Mouse (Mus musculus): ENCODE results near the gene Ankar. TPM values are rescaled to one million over a fixed set of nuclear protein-coding genes. Genes with fewer than 3 reads are reported as not detected.

The Ankar gene
- total RNA-seq (2021) = not detected

GRCm38 (mm10) chr1:72700479-72700878, at the start of gene Ankar:
Ankar (minus strand) TSS chr1:72700579.
- DNase-seq (ENCODE audit: low spot score in 2 of 2) = no peak
- intact Hi-C loops (cut with DNase I) = no loop called here

DNA sequence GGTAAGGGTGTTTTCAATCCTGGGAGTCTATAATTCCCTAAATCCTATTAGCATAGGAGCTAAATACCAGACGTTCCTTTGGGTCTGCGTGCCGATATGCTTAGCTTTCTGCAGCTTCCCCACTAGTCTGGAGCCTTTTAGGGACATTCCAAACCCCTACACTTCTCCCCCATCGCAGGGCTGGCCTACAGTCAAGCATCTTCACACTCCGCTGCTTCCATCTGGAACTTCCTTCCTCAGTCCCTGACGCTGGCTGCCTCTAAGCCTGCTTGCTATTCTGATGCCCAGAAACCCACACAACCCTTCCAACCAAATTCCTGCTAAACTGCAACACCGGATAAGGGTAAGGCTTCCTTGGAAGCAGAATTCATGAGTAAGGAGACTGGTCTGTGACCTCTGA, 46.0 kb upstream of the Ankar start:
- intact Hi-C loops (cut with DNase I) = loop anchor here (2.0 kb wide), 1 partner anchor 80 kb away; no protein-coding TSS in a partner anchor
- peak; percentile 54 to 95 for DNase-seq (ENCODE audit: low spot score in 2 of 2)

DNA sequence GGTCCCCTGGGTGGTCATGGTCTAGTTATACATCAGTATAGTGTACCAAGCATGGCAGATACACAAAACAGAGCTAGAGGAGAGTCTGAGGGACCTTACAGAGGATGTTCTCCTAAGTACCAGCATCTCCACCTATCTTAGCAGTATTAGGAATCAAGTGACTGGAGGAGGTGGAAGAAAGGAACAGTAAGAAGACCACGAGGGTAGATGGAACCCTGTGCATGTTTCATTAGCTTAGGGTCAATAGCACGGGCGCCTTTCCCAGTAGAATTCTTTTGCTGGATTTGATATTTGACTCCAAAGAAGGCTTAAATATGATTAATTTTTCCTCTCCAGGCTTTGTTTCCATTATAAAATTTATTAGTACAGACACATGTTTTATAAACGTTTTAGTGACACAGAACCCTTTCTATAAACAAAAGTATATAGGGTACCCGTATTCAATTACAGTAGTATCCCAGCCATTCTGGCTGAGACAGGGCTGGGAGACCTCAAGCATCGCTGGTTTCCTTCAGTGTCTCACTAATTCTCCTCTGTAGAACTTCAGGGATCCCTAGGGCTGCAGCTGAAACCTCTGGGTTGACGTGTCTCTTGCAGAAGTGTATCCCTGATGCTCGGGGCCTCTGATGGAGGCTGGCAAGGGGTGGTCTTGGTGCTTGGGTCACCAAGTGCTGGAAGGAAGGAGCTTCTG, 44.6 kb upstream of the Ankar start:
- no peak for DNase-seq (ENCODE audit: low spot score in 2 of 2)
- intact Hi-C loops (cut with DNase I) = no loop called here

GRCm38 (mm10) chr1:72741406-72741805, 41.0 kb upstream of the Ankar start:
- no peak for DNase-seq (ENCODE audit: low spot score in 2 of 2)
- intact Hi-C loops (cut with DNase I) = no loop called here

DNA sequence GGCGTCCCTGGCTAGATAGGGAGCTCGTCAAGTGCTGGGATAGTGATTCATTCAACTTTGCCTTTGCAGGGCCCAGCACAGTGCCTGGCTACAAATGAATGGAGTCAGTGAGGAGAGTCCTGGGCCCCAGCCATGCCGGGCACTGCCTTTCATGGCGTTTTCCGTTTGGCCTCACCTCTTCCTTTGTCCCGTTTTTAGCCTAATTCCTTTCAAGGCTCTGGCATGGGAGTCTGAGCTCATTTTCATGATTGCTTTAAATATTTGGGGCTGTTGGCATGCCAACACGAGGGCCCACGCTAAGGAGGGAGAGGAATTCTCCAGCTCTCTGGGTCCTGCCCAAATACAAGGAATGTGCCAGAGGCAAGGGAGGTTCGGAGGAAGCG, 39.3 kb upstream of the Ankar start:
- DNase-seq (ENCODE audit: low spot score in 2 of 2) = peak; percentile 35 to 70
- intact Hi-C loops (cut with DNase I) = no loop called here

DNA sequence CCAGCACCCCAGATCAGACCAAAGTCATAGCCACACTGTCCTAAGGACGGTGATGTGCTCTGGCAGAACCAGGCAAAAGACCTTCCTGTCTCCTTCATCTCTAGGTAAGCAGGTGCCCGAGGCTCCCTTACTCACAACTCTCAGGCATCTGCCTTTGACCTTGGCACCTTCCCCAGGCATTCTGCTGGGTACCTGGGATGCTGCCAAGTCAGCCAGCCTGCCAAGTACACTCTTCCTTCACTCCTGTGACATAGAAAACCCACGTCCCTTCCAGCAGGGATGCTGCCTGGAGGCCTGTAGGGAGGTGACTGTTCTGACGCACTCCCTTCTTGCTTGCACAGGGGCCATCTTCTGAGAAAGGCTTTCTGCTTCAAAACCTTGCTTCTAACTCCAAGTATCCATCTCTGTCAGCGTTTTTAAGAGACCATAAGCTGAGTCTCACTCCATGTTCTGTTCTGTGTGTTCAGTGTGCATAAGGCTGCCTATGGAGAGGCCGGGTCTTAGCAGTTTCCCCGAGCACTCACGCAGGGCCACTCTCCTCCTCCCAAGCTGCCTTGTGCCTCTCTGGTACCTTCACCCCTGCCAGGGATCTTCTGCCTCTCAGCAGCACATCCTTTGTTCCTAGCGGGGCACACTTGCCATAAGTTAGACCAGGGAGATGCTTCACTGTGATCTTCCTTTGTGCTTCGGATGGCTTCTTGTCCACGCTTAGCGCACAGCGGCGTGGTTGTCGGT, 38.7 kb upstream of the Ankar start:
- intact Hi-C loops (cut with DNase I) = no loop called here
- no peak for DNase-seq (ENCODE audit: low spot score in 2 of 2)

DNA sequence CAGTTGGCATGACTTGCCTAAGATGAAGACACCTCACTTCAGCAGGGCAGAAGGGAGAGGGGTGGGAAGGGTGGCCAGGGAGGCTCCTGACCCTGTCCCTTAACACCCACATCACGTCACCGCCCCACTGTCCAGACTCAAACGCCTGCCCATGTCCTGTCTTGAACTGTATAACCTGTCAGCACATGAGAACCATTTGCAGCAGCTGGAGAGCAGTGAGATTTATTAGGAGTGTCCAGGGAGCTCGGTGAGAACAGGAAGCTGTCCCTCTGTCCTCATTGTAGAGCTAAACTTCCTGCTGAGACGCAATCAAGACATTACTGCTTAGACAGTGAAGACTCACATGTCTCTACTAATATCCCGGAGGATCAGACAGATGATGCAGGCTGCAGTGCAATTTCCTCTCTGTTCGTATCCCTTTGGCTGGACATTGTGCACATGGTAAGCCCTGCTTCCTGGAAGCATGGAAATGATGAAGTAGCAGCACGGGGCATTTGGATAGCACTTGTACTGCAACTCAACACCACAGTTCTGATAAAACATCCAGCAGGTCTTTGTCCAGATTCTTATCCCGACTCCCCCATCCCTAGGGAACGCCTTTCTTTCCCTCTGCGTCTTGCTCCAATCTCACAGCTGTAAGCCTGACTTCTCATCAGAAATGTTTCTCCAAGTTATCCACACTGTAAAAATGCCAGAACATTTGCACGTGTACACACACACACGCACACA, 36.2 kb upstream of the Ankar start:
- intact Hi-C loops (cut with DNase I) = no loop called here
- DNase-seq (ENCODE audit: low spot score in 2 of 2) = no peak

GRCm38 (mm10) chr1:72733191-72733691, 32.9 kb upstream of the Ankar start:
- DNase-seq (ENCODE audit: low spot score in 2 of 2) = no peak
- intact Hi-C loops (cut with DNase I) = no loop called here

- intact Hi-C loops (cut with DNase I) = no loop called here
Measured at GRCm38 (mm10) chr1:72730126-72730525, 29.7 kb upstream of the Ankar start.

DNA sequence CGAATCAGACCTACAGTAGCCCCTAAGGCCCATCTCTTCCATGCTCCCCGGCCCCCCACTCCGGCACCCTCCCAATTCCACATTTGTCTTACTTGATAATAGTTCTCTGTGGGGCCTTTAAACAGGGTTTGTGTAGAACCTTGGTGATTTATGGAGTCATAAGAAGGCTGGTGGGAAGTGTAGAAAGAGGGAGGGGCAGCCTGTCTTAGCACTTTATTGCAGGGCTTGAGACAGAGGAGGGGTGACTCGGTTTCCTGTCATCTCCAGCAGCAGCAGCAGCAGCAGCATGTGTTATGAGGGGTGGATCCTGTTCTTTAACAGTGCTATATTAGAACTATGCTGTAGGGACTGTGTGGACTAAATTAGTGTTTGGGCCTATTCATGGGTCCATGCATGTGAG, 28.4 kb upstream of the Ankar start:
- no peak for DNase-seq (ENCODE audit: low spot score in 2 of 2)
- intact Hi-C loops (cut with DNase I) = no loop called here

More at GRCm38 (mm10) chr1:72730126-72730525, 29.7 kb upstream of the Ankar start:
- no peak for DNase-seq (ENCODE audit: low spot score in 2 of 2)

GRCm38 (mm10) chr1:72725941-72726340, 25.6 kb upstream of the Ankar start:
- intact Hi-C loops (cut with DNase I) = no loop called here
- no peak for DNase-seq (ENCODE audit: low spot score in 2 of 2)

- DNase-seq (ENCODE audit: low spot score in 2 of 2) = no peak
- intact Hi-C loops (cut with DNase I) = no loop called here
Measured at GRCm38 (mm10) chr1:72724354-72724753, 24.0 kb upstream of the Ankar start.

DNA sequence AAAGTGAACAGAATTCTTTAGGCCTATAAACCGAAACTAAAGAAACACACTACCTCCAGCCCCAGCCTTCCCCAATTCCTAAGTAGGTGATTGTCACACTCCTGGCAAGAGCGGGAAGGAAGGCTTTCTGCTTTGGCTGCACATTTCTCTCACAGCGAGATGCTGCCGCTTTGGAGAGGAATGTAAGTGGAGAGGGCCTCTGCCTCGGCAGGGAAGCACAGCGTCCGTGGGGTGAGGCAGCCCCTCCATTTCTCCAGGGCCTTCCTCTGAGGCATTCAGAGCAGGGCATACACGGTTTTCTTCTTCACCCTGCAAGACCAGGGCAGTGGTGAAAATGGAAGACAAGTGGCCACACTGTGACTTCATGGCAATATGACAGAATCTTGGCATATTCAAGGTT, 22.3 kb upstream of the Ankar start:
- intact Hi-C loops (cut with DNase I) = no loop called here
- no peak for DNase-seq (ENCODE audit: low spot score in 2 of 2)

DNA sequence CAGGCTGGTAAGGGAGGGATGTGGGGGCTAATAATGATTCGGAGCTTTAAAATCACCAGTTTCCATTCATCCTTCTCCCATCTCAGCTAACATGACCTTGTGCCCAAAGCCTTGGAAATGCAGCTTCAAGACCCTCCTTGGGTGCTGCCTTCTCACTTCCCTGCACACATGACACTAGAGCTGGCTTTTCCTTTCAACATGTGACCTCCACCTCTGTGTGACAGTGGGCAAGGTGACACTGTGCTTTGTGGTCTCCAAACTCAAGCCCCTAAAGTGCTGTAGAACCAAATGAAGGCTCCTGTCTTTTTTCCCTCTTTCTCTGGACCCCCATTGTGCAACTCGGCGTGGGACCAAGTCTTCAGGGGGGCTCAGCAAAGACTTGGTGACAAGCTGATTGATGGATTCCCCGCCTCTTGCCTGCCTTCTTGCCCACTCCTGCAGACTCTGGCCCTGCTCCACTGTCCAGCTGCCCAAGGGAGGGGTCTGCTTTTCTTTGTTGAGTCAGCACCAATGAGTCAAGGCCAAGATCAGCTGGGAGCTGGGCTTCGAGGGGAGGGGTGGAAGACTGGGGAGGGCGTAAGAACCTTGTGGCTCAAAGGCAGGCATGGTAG, 19.8 kb upstream of the Ankar start:
- DNase-seq (ENCODE audit: low spot score in 2 of 2) = no peak

DNA sequence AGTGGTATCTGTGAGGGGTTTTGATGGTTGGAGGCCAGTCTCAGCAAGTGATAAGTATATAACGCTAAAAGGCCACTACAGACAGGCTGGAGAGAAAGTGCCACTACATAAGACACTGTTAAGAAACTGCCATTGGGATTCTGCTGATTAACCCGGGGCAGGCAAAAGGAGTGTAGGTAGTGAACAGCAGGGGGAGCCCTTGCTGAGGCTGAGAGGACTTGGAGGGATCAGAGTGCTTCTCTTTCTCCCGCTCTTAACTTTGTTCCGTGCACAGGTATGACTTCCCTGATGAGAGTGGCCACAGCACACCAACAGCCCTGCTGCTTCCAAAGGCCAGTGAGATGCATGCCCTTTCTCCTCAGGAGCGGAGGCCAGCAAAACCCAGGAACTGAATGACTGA, 18.5 kb upstream of the Ankar start:
- peak; percentile 52 to 65 for DNase-seq (ENCODE audit: low spot score in 2 of 2)
- intact Hi-C loops (cut with DNase I) = loop anchor here (2.0 kb wide), 1 partner anchor 1108 kb away; no protein-coding TSS in a partner anchor

More for the DNA sequence above, 19.8 kb upstream of the Ankar start:
- intact Hi-C loops (cut with DNase I) = no loop called here

- intact Hi-C loops (cut with DNase I) = loop anchor here (1.0 kb wide), 1 partner anchor 138 kb away; no protein-coding TSS in a partner anchor
- DNase-seq (ENCODE audit: low spot score in 2 of 2) = no peak
Measured at GRCm38 (mm10) chr1:72717540-72717939, 17.2 kb upstream of the Ankar start.

DNA sequence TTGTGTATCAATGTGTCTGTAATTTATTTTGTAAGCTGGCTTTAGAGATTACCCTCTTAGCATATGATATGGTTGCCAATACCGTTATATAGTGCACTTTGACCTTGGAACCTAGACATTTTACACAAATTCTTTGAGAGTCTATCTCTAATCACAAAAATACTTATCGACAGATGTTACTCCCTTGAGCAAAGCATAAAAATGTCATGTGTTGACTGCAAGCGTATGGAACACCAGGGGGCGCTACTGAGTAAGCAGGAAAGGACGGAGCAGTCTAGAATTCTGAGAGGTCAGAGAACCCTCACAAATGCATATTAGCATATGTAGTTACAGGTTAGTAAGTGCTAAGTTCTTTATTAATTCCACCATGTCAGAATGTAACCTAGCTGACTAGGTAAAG, 16.5 kb upstream of the Ankar start:
- DNase-seq (ENCODE audit: low spot score in 2 of 2) = peak; percentile 75 to 76
- intact Hi-C loops (cut with DNase I) = loop anchor here (1.0 kb wide), 1 partner anchor 138 kb away; no protein-coding TSS in a partner anchor

GRCm38 (mm10) chr1:72716421-72716820, 16.0 kb upstream of the Ankar start:
- intact Hi-C loops (cut with DNase I) = no loop called here
- DNase-seq (ENCODE audit: low spot score in 2 of 2) = no peak

- intact Hi-C loops (cut with DNase I) = no loop called here
- no peak for DNase-seq (ENCODE audit: low spot score in 2 of 2)
Measured at GRCm38 (mm10) chr1:72715593-72716361, 15.4 kb upstream of the Ankar start.
